Mouse (Mus musculus) myocyte (in vitro differentiated cells): ENCODE measurements around the gene Mfsd6l. TPM values are rescaled to one million over a fixed set of nuclear protein-coding genes. Genes with fewer than 3 reads are reported as not detected.

Source experiments
- H3K27me3 ChIP-seq: one replicate; pipeline ENCODE4 v1.6.1; 2011; ENCODE audit not compliant: control insufficient read depth, insufficient read depth, insufficient read length
- H3K36me3 ChIP-seq: one replicate; pipeline ENCODE4 v1.6.1; 2011; ENCODE audit not compliant: control insufficient read depth, insufficient read depth
- H3K4me2 ChIP-seq: one replicate; pipeline ENCODE4 v1.6.1; 2011; ENCODE audit warnings: low read depth, control low read depth
- H3K4me3 ChIP-seq: one replicate; pipeline ENCODE4 v1.5.1; 2011; ENCODE audit warnings: mild to moderate bottlenecking, control low read depth, moderate library complexity
- H3K79me2 ChIP-seq: one replicate; pipeline ENCODE4 v1.6.1; 2011; ENCODE audit not compliant: control insufficient read depth, insufficient read depth
- H3ac ChIP-seq: one replicate; pipeline ENCODE4 v1.6.1; 2011; ENCODE audit not compliant: control insufficient read depth, insufficient read length
- CEBPB ChIP-seq: IDR thresholded peaks from 2 replicates; pipeline ENCODE4 v1.6.1; 2011; ENCODE audit warnings: mild to moderate bottlenecking, moderate library complexity; ENCODE audit not compliant: poor library complexity, insufficient read depth, severe bottlenecking
- E2F4 ChIP-seq: IDR thresholded peaks from one replicate; pipeline ENCODE4 v1.6.1; 2011; ENCODE audit warnings: mild to moderate bottlenecking, control low read depth, moderate library complexity; ENCODE audit not compliant: insufficient read depth
- MAX ChIP-seq: IDR thresholded peaks from one replicate; pipeline ENCODE4 v1.6.1; 2011; ENCODE audit warnings: low read depth, mild to moderate bottlenecking, control low read depth
- MYOD1 ChIP-seq, 3 experiments: IDR thresholded peaks; one replicate each; pipeline ENCODE4 v1.6.1; 2011; ENCODE audit warnings: control low read depth in 2 of 3, low read depth in 2 of 3, mild to moderate bottlenecking in 2 of 3, moderate library complexity in 1 of 3; ENCODE audit not compliant: insufficient read length in 2 of 3, control insufficient read depth in 1 of 3
- MYOG ChIP-seq, 3 experiments: IDR thresholded peaks; one replicate each; pipeline ENCODE4 v1.6.1; 2011; ENCODE audit warnings: control low read depth in 2 of 3, low read depth in 2 of 3, mild to moderate bottlenecking in 2 of 3; ENCODE audit not compliant: insufficient read length in 2 of 3, control insufficient read depth in 1 of 3, insufficient read depth in 1 of 3
- POLR2A ChIP-seq: IDR thresholded peaks from one replicate; pipeline ENCODE4 v1.6.1; 2011; ENCODE audit warnings: low read depth, mild to moderate bottlenecking, control low read depth, moderate library complexity; ENCODE audit not compliant: insufficient read length
- POLR2AphosphoS2 ChIP-seq: IDR thresholded peaks from one replicate; pipeline ENCODE4 v1.6.1; 2011; ENCODE audit warnings: low read depth, control low read depth; ENCODE audit not compliant: insufficient read length
- REST ChIP-seq: IDR thresholded peaks from one replicate; pipeline ENCODE4 v1.6.1; 2011; ENCODE audit warnings: mild to moderate bottlenecking, control low read depth, moderate library complexity; ENCODE audit not compliant: insufficient read depth, insufficient read length
- SRF ChIP-seq: IDR thresholded peaks from one replicate; pipeline ENCODE4 v1.6.1; 2011; ENCODE audit warnings: low read depth; ENCODE audit not compliant: control insufficient read depth, insufficient read length
- TCF12 ChIP-seq: IDR thresholded peaks from one replicate; pipeline ENCODE4 v1.6.1; 2011; ENCODE audit warnings: mild to moderate bottlenecking, control low read depth; ENCODE audit not compliant: poor library complexity, insufficient read depth, severe bottlenecking
- TCF3 ChIP-seq: IDR thresholded peaks from one replicate; pipeline ENCODE4 v1.6.1; 2011; ENCODE audit warnings: low read depth, control low read depth; ENCODE audit not compliant: insufficient read length
- USF1 ChIP-seq: IDR thresholded peaks from one replicate; pipeline ENCODE4 v1.6.1; 2011; ENCODE audit warnings: low read depth, mild to moderate bottlenecking, control low read depth, moderate library complexity
- polyA plus RNA-seq: library from polyadenylated mRNA; unstranded; fragments of >200 nt; fragmentation: generic; extraction: Trizol; gene quantifications from one replicate; pipeline ENCODE4 v1.2.1, GENCODE M21; 2012; ENCODE audit warnings: missing spikeins

Mfsd6l gene
- polyA plus RNA-seq, 1 experiment, result not detected

- Histone ChIP-seq H3K36me3 (no peaks in the 10 kb centered on the region), H3K27me3 (peaks cover 18% of the 10 kb centered on the region), H3K4me3 (no peak overlapping the region), H3K4me2 (no peak overlapping the region), H3ac (no peak overlapping the region), H3K79me2 (no peaks in the 10 kb centered on the region)
- TF ChIP-seq CEBPB, result no peak
- TF ChIP-seq TCF3, result no peak
- no peak for TF ChIP-seq MAX
- no peak for TF ChIP-seq POLR2AphosphoS2
These were observed 10.8 kb upstream of the Mfsd6l start for GRCm38 (mm10) chr11:68545172-68545571.

GRCm38 (mm10) chr11:68545682-68546222 lies 10.2 kb upstream of the Mfsd6l start:
- Histone ChIP-seq H3K27me3 (peaks cover 24% of the 10 kb centered on the region), H3ac (no peak overlapping the region), H3K4me2 (no peak overlapping the region), H3K36me3 (no peaks in the 10 kb centered on the region), H3K4me3 (no peak overlapping the region), H3K79me2 (no peaks in the 10 kb centered on the region)
- TF ChIP-seq MYOD1 (IDR thresholded peaks at IDR 0.05; ENCODE audit: control insufficient read depth in 1 of 3, insufficient read length in 2 of 3, low read depth in 2 of 3) (no peak), MAX (no peak), MYOG (IDR thresholded peaks at IDR 0.05; ENCODE audit: control insufficient read depth in 1 of 3, insufficient read depth in 1 of 3, insufficient read length in 2 of 3, low read depth in 2 of 3) (no peak), POLR2A (no peak), TCF12 (no peak), USF1 (no peak)

DNA sequence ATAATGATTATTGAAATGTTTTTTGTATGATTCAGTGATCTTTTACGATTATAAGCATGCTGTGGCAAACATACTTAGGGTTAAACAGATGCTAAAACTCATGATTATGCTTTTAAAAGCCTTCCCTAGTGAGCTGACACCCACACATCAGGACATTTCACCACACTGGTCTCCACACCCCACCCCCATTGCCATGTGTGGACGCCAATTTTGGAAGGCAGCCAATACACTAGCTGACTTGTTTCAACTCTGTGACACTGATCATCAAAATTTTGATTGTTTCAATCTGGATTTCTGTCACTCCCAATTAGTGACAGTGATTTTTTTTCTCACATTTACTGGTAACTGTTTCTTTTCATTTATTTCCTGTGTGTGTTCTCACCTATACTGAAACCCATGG lies 8.5 kb upstream of the Mfsd6l start:
- Histone ChIP-seq H3K36me3 (no peaks in the 10 kb centered on the region), H3K27me3 (peaks cover 28% of the 10 kb centered on the region), H3K4me2 (no peak overlapping the region), H3K79me2 (no peaks in the 10 kb centered on the region), H3K4me3 (no peak overlapping the region), H3ac (no peak overlapping the region)
- TF ChIP-seq POLR2AphosphoS2, result no peak

- Histone ChIP-seq H3ac (no peak overlapping the region), H3K27me3 (peaks cover 18% of the 10 kb centered on the region), H3K79me2 (no peaks in the 10 kb centered on the region), H3K36me3 (no peaks in the 10 kb centered on the region), H3K4me2 (no peak overlapping the region), H3K4me3 (no peak overlapping the region)
- TF ChIP-seq MAX, result no peak
- no peak for TF ChIP-seq POLR2AphosphoS2
- no peak for TF ChIP-seq TCF12
- TF ChIP-seq MYOD1 (IDR thresholded peaks at IDR 0.05; ENCODE audit: control insufficient read depth in 1 of 3, insufficient read length in 2 of 3, low read depth in 2 of 3), result no peak
- no peak for TF ChIP-seq SRF
- no peak for TF ChIP-seq E2F4
- no peak for TF ChIP-seq CEBPB
- no peak for TF ChIP-seq MYOG (IDR thresholded peaks at IDR 0.05; ENCODE audit: control insufficient read depth in 1 of 3, insufficient read depth in 1 of 3, insufficient read length in 2 of 3, low read depth in 2 of 3)
- TF ChIP-seq REST, result no peak
- TF ChIP-seq USF1, result no peak
- no peak for TF ChIP-seq POLR2A
- no peak for TF ChIP-seq TCF3
These were observed 6.4 kb upstream of the Mfsd6l start for GRCm38 (mm10) chr11:68549597-68549996.

DNA sequence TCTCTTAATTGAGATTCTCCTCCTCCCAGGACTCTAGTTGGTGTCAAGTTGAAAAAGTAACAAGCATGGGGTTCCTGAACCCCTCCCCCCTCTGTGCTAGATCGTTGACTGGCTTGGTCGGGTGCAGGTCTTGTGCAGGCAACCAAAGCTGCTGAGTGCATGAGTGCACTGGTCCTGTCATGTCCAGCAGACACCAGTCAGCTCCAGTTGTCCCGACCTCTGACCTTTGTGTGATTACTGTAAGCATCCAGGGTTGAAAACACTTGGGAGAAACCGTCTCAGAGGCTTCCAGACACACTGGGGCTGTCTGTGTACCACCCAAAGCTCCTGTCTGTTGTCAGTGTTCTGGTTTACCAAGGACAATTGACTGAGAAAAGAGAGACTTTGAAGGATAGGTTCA lies 5.6 kb upstream of the Mfsd6l start:
- no peak for TF ChIP-seq SRF
- no peak for TF ChIP-seq POLR2A
- peaks cover 18% of the 10 kb centered on the region for H3K27me3 ChIP-seq
- no peak overlapping the region for H3ac ChIP-seq
- H3K4me2 ChIP-seq, result no peak overlapping the region
- no peaks in the 10 kb centered on the region for H3K79me2 ChIP-seq
- no peaks in the 10 kb centered on the region for H3K36me3 ChIP-seq
- no peak overlapping the region for H3K4me3 ChIP-seq

DNA sequence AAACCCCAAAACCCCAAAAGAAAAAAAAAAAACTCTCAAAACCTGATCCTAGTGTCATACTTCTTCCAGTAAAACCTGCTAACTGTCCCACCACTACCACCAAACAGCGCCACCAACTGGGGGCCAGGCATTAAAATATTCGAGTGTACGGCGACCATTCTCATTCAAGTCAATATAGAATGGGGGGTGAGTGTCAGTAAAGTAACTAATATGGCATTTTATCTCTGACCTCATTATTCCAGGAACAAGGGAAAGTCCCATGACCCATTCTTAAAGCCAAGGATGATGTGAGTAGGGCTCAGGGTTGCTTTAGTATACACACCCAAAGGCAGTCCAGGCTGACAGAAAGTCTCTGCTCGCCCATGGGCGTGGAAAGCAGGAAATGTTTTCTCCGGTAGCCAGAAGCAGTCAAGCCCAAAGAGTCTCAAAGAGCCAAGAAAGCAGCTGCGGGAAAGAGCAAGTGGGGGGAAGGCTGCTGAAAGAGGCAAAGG lies 2.0 kb upstream of the Mfsd6l start:
- H3K79me2 ChIP-seq, result no peaks in the 10 kb centered on the region
- TF ChIP-seq REST (no peak), E2F4 (no peak)
- H3K4me2 ChIP-seq, result peak overlapping the region; percentile 27
- H3ac ChIP-seq, result no peak overlapping the region
- no peak overlapping the region for H3K4me3 ChIP-seq
- no peaks in the 10 kb centered on the region for H3K36me3 ChIP-seq
- peaks cover 36% of the 10 kb centered on the region for H3K27me3 ChIP-seq
